Mouse (Mus musculus) kidney, adult 2 months (tissue): ENCODE measurements around the gene Hemk1. TPM values are rescaled to one million over a fixed set of nuclear protein-coding genes. Genes with fewer than 3 reads are reported as not detected.

Source experiments
- DNase-seq: peaks from one replicate; pipeline ENCODE4 v3.0.0; 2021
- H3K27ac ChIP-seq: fragments of 200-500 bp; 2 replicates; pipeline ENCODE4 v1.5.1; 2012; ENCODE audit warnings: low read depth, low read length, control low read depth, inconsistent platforms; ENCODE audit not compliant: insufficient read depth
- H3K27me3 ChIP-seq: fragments of 200-500 bp; replicated peaks from 2 replicates; pipeline ENCODE4 v1.6.1; 2012; ENCODE audit warnings: mild to moderate bottlenecking, moderate library complexity, low read length, inconsistent platforms; ENCODE audit not compliant: control insufficient read depth, insufficient read depth
- H3K36me3 ChIP-seq: fragments of 200-500 bp; 2 replicates; pipeline ENCODE4 v1.6.1; 2012; ENCODE audit warnings: mild to moderate bottlenecking, moderate library complexity, low read length, inconsistent platforms; ENCODE audit not compliant: control insufficient read depth, insufficient read depth
- H3K4me1 ChIP-seq: fragments of 200-500 bp; 2 replicates; pipeline ENCODE4 v1.6.1; 2011; ENCODE audit warnings: low read length; ENCODE audit not compliant: control insufficient read depth, insufficient read depth
- H3K4me3 ChIP-seq: fragments of 200-500 bp; 2 replicates; pipeline ENCODE4 v1.5.1; 2011; ENCODE audit warnings: mild to moderate bottlenecking, low read depth, low read length, control low read depth; ENCODE audit not compliant: insufficient read depth
- CTCF ChIP-seq: fragments of 200-500 bp; conservative IDR thresholded peaks from 2 replicates; pipeline ENCODE4 v1.5.1; 2011; ENCODE audit warnings: low read depth, mild to moderate bottlenecking, control low read depth, low read length, moderate library complexity, mixed read lengths; ENCODE audit not compliant: insufficient read depth, insufficient read length
- POLR2A ChIP-seq: fragments of 200-500 bp; IDR thresholded peaks from one replicate; pipeline ENCODE4 v1.6.1; 2011; ENCODE audit warnings: low read depth, low read length, control low read depth
- whole genome bisulfite sequencing: fragments of 180-500 bp; shearing (Covaris S2); methylation state at CpG from one replicate; pipeline ENCODE4 v1.1.7; 2018; 5-methylcytosine and 5-hydroxymethylcytosine counted together
- polyA plus RNA-seq: library from polyadenylated mRNA; depleted of rRNA; stranded (reverse); fragments of >200 nt; gene quantifications from 2 replicates; pipeline ENCODE4 v1.2.3, GENCODE M21; 2012

The Hemk1 gene
- polyA plus RNA-seq, 1 experiment = 35.0 TPM

- DNase-seq = no peak
- TF ChIP-seq CTCF (no peak), POLR2A (no peak)
- H3K4me3 ChIP-seq = peak within 1 kb of the TSS; percentile 77
- no peaks in the 10 kb centered on the region for H3K27me3 ChIP-seq
- H3K27ac ChIP-seq = peak within 1 kb of the TSS; percentile 94
- H3K36me3 ChIP-seq = peaks cover 6% of the 10 kb centered on the region
- peaks cover 21% of the 10 kb centered on the region; the same call in 1 of the 2 replicates for H3K4me1 ChIP-seq
Observed at GRCm38 (mm10) chr9:107296016-107296040, 42.3 kb downstream of the Hemk1 start, which contains the start of gene Cish. Gene Cish, plus strand, starts transcription at chr9:107296026.

- no peak overlapping the region for H3K4me3 ChIP-seq
- 57% methylated on average over 4 of the region's 4 CpGs for WGBS
Observed at GRCm38 (mm10) chr9:107295616-107296015, 42.5 kb downstream of the Hemk1 start.

GRCm38 (mm10) chr9:107294249-107294648 is 43.9 kb downstream of the Hemk1 start:
- Histone ChIP-seq H3K27me3 (no peaks in the 10 kb centered on the region), H3K27ac (no peak overlapping the region), H3K4me1 (peaks cover 16% of the 10 kb centered on the region; the same call in 1 of the 2 replicates), H3K4me3 (no peak overlapping the region), H3K36me3 (no peaks in the 10 kb centered on the region)
- WGBS = under 1% methylated on average over 6 of the region's 6 CpGs
- no peak for TF ChIP-seq POLR2A
- TF ChIP-seq CTCF = peak; percentile 96
- peak; percentile 91 for DNase-seq

More at GRCm38 (mm10) chr9:107295616-107296015, 42.5 kb downstream of the Hemk1 start:
- no peak for TF ChIP-seq POLR2A
- no peak for TF ChIP-seq CTCF
- H3K36me3 ChIP-seq = peaks cover 4% of the 10 kb centered on the region
- no peak for DNase-seq
- peaks cover 18% of the 10 kb centered on the region; the same call in 1 of the 2 replicates for H3K4me1 ChIP-seq
- H3K27ac ChIP-seq = no peak overlapping the region
- no peaks in the 10 kb centered on the region for H3K27me3 ChIP-seq

- Histone ChIP-seq H3K4me3 (no peak overlapping the region), H3K4me1 (peaks cover 13% of the 10 kb centered on the region; the same call in 1 of the 2 replicates), H3K27me3 (no peaks in the 10 kb centered on the region), H3K27ac (no peak overlapping the region), H3K36me3 (no peaks in the 10 kb centered on the region)
- TF ChIP-seq POLR2A (no peak), CTCF (peak; percentile 99)
- WGBS = 29% methylated on average over 10 of the region's 10 CpGs
- DNase-seq = peak; percentile 85
Observed at GRCm38 (mm10) chr9:107290897-107291296, 47.3 kb downstream of the Hemk1 start.

GRCm38 (mm10) chr9:107289211-107290076 is 48.7 kb downstream of the Hemk1 start, which contains the start of gene Mapkapk3:
Gene Mapkapk3, minus strand, starts transcription at chr9:107289877.
- peak; percentile 96 for DNase-seq
- H3K4me1 ChIP-seq = peaks cover 7% of the 10 kb centered on the region; the same call in 1 of the 2 replicates
- H3K4me3 ChIP-seq = peak within 1 kb of the TSS; percentile 76
- H3K27ac ChIP-seq = peak within 1 kb of the TSS; percentile 93
- H3K27me3 ChIP-seq = no peaks in the 10 kb centered on the region
- WGBS = 4% methylated on average over 49 of the region's 49 CpGs
- no peaks in the 10 kb centered on the region for H3K36me3 ChIP-seq
- peak; percentile 2 for TF ChIP-seq POLR2A
- peak; percentile 42 for TF ChIP-seq CTCF

- Histone ChIP-seq H3K4me3 (peak overlapping the region; percentile 76), H3K4me1 (peaks cover 5% of the 10 kb centered on the region; the same call in 1 of the 2 replicates), H3K27ac (peak overlapping the region; percentile 93), H3K27me3 (no peaks in the 10 kb centered on the region), H3K36me3 (no peaks in the 10 kb centered on the region)
- TF ChIP-seq CTCF = no peak
- no peak for TF ChIP-seq POLR2A
- WGBS = 41% methylated on average over 8 of the region's 8 CpGs
- peak; percentile 68 for DNase-seq
Observed at GRCm38 (mm10) chr9:107288711-107289110, 49.4 kb downstream of the Hemk1 start.

GRCm38 (mm10) chr9:107288105-107288650 is 50.0 kb downstream of the Hemk1 start:
- no peaks in the 10 kb centered on the region for H3K36me3 ChIP-seq
- H3K4me3 ChIP-seq = peak overlapping the region; percentile 2; the same call in 1 of the 2 replicates
- no peak for DNase-seq
- H3K27ac ChIP-seq = peak overlapping the region; percentile 59
- H3K27me3 ChIP-seq = no peaks in the 10 kb centered on the region
- TF ChIP-seq POLR2A (no peak), CTCF (no peak)
- H3K4me1 ChIP-seq = peaks cover 5% of the 10 kb centered on the region; the same call in 1 of the 2 replicates
- WGBS = 79% methylated on average over 14 of the region's 14 CpGs
